Mouse (Mus musculus): ENCODE measurements around the gene Pde4b.

Pde4b gene

GRCm38 (mm10) chr4:102507344-102507743 lies 420.0 kb downstream of the Pde4b start:
- DNase-seq (ENCODE audit: low read depth), result no peak

GRCm38 (mm10) chr4:102507753-102508152 lies 420.4 kb downstream of the Pde4b start:
- DNase-seq (ENCODE audit: low read depth), result peak; percentile 64

DNA sequence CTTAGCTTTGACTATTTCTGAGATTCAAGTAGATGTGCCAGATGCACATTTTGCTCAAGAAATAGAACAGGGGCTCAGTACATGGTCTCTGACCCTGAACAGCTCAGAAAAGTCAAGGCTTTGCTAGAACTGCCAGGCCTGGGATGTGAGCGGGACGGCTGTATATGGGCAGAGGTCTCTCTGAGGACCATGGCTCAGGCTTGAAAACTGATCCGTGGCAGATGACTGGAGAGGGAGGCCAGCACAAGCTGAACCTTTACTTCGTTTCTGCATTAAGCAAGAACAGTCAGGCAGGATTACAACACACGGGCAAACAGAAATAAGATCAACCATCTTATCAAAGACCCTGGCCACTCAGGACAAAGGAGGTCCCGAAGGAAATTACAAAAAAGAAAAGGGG lies 422.7 kb downstream of the Pde4b start:
- no peak for DNase-seq (ENCODE audit: low read depth)

- DNase-seq (ENCODE audit: low read depth), result peak; percentile 73
These were observed 423.6 kb downstream of the Pde4b start for GRCm38 (mm10) chr4:102510939-102511391.

DNA sequence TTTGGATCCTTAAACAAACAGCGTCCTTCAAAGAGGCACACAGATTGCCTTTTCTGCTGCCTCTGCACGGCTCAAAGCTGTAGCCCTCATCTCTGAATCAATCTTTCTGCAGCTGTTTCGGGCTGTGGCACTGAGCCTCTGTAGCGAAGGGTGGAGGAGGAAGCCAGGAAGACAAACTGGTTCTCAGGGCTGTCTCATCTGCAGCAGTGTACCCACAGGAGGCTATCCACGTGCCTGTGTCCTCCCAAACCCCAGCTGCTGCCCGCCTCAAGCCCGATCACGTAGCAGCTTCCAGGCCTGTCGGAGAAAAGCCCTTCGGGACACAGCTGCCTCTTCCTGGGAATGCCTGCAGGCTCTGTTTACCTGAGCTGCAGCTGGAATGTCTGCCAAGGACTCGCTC lies 424.2 kb downstream of the Pde4b start:
- DNase-seq (ENCODE audit: low read depth), result peak; percentile 68

DNA sequence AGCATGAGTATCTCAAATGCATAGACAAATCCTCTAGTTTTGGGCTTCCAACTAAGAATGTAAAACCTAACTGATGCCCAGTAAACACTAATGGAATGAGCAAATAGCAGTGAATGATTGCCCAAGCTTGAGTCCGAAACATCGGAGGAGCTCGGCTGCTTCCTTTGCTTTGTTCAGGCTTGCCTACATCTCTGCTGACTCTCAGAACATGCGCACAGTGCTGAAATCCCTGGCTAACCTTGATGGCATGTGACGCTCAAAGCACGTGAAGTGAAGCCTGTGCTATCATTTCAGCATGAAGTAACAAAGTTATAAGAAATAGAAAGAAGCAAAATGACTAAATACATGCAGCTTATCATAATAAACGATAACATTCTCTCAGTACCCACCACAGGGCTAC lies 425.6 kb downstream of the Pde4b start:
- no peak for DNase-seq (ENCODE audit: low read depth)

GRCm38 (mm10) chr4:102513514-102513913 lies 426.2 kb downstream of the Pde4b start:
- DNase-seq (ENCODE audit: low read depth), result no peak

DNA sequence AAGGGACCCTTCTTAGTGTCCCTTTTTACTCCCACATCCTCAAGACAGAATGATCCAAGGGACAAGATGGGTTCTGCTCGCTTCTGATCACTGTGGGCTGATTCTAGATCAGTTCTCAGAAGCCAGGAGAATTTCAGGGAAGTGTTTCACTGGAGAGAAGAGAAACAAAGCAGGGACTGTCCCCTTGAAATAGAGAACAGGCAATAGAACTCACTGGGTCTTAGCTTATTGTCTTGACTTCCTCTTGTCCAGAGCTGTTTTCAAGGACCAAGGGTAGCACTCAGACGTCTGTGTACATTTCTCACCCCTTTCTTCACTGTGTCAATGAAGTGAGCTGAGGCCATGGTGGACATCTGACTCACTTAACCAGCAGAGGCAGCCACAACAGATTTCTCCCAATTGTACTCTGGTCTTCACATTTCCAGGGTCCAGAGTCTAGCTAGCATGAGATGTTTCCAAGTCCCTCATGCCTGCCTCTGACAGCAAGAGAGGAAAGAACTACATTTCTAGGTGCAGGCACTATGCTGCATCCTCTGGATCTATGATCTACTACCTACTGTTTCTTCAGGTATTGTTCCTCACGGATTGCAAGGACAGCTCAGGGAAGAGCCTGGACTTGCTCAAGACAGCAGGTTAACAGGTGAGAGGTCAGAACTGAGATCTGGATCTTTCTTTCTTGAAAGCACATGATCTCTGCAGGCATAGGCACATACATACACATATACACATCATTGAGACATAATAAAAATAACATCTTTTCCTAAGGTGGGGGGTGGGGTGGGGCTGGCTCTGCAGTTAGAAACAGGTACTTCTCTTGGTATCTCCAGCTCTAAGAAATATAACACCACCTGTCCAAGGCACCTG lies 427.9 kb downstream of the Pde4b start:
- DNase-seq (ENCODE audit: low read depth), result peak; percentile 33

DNA sequence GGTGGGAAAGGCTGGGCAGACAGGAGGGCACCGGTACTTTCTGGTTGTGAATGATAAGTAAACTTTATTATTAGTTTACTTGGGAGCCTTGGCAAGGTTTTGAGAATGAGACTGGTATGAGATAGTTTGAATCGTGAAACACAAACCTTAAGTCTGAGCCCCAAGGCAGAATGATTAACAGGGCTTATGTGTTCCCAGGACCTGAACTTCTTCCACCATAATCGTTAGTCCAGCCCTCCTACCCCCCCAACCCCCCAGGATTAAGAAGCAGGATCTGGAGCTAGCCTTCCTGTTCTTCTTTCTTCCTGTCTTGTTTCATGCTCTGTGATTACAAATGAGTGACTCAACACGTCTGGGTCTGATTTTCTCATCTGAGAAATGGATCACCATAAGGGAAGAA lies 429.1 kb downstream of the Pde4b start:
- peak; percentile 43 for DNase-seq (ENCODE audit: low read depth)

- DNase-seq (ENCODE audit: low read depth), result peak; percentile 72
These were observed 429.8 kb downstream of the Pde4b start for GRCm38 (mm10) chr4:102516982-102517630.

DNA sequence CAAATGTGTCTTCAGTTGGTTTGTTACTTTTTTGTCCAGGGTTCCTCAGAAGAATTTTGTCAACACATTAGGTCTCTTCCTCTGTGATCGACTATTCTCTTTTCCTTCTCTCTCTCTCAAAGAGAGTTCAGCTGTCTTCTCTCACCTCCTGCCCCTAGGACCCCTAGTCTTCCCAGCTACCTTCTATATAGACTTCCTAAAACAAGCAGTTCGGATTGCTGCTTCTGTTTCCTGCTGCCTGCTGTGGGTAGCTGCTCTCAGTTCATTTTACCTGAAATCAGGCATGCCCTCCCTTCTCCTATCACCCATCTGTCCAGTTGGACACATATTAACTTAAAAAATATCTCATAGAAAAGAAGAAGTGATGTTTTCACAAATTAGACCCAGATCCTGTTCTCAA lies 430.3 kb downstream of the Pde4b start:
- DNase-seq (ENCODE audit: low read depth), result no peak

DNA sequence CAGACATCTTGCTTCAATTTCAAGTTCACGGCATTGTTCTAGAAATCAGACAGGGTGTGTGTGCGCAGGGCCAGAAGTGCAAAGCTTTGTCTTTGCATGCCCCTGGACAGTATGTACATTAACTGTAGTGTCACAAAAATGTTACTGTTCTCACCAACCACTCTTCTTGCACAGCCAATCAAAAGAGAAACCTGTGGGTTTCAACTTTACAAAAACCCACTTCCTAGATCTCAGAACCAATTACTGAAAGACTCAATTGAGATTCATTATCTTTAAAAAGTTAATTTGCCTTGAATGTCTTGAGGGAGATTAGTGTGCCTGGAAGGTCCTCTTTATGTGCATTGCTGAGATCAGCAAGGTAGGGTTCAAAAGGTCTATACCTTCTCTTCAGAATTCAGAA lies 431.0 kb downstream of the Pde4b start:
- peak; percentile 76 for DNase-seq (ENCODE audit: low read depth)

- peak; percentile 81 for DNase-seq (ENCODE audit: low read depth)
These were observed 433.4 kb downstream of the Pde4b start for GRCm38 (mm10) chr4:102520669-102521261.

- no peak for DNase-seq (ENCODE audit: low read depth)
These were observed 434.1 kb downstream of the Pde4b start for GRCm38 (mm10) chr4:102521434-102521833.

DNA sequence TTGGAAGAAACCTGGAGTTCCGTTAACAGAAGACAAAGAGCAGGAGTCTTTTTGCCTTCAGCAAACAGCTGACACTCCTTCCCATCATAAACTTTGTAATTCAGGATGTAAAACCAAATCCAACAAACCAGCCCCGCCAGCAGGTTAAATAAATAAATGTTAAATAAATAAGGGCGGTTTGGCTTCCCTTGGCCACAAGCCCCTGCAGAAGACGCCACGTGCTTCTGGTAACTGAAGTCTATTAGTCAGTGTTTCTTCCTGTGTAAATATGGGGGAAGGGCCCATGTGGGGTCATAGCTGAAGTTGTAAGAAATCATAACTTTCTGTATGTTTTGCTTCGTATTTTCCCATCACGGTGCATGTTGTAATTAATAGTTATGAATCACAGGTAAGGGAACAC lies 440.0 kb downstream of the Pde4b start:
- DNase-seq (ENCODE audit: low read depth), result no peak

DNA sequence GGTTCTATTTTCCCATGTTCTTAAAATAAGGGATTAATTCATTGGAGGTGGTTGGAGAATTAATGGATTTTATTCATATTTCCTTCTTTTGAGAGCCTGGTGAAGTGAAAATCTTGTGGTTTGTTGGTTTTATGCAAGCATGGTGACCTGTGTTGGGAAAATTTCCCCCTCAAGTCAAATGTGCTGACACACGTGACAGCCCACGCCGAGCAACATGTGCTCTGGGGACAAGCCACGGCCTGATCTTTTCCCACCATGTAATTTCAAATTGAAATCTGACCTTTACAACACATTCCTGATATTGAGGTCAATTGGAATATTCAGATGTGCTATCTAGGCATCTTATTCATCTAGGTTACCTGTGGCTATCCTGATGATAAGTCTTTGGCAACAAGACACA lies 443.5 kb downstream of the Pde4b start:
- no peak for DNase-seq (ENCODE audit: low read depth)

GRCm38 (mm10) chr4:102531729-102532128 lies 444.4 kb downstream of the Pde4b start:
- no peak for DNase-seq (ENCODE audit: low read depth)

DNA sequence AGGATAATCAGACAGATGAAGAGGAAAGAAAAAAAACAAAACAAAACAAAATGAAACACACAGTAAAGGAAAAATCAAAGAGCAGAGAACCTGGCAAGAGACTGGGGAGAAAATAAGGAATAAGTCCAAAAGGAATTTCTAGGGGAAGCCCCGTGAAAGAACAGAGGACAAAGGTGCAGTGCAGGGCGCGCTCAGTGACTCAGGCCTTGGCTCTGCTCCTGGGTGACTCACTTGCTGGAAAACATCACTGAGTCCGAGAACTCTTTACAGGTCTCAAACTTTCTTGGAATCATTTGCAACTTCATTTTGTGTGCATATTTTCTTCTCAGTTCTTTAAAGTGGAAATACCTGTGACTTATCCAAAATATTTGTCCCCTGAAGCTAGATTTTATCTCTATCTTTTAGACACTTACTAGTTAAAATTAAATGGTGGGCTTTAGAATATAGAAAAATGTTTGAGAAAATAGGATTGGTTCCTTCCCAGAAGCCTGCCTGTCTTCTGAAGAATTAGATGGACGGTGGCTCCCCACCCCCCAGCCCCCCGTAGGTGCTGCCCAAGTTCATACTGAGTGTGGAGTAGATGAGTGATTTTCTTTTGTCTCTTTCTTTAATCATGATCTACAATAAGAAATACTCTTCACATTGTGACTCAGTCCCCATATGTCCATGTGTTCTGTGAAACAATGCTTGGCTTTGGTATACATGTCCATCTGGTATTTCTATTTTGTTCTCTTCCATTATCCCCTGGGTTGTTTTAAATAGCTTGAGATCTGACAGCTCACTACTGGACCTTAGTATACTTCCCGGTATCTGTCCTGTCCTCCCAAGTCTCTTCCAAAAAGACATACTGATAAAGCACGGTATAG lies 446.1 kb downstream of the Pde4b start:
- no peak for DNase-seq (ENCODE audit: low read depth)

GRCm38 (mm10) chr4:102534049-102534730 lies 446.8 kb downstream of the Pde4b start:
- DNase-seq (ENCODE audit: low read depth), result no peak

GRCm38 (mm10) chr4:102535886-102536285 lies 448.5 kb downstream of the Pde4b start:
- no peak for DNase-seq (ENCODE audit: low read depth)

GRCm38 (mm10) chr4:102538266-102538665 lies 450.9 kb downstream of the Pde4b start:
- DNase-seq (ENCODE audit: low read depth), result no peak
